Mouse (Mus musculus) forebrain, embryonic 13.5 days (tissue): ENCODE measurements at regions not wholly inside any gene's neighbourhood (a gene's known extent, or its start where the extent isn't known, plus 50 kb on each side); places are given as distances from the start of the nearest gene placed in this dataset.

Experiments used
- ATAC-seq: fragments of 200-750 bp; cut with Nextera tagmentation; 2 replicates; pipeline ENCODE4 v1.8.0; 2017
- H3K27ac ChIP-seq: fragments of 300-500 bp; sonication (generic); 2 replicates; pipeline ENCODE4 v1.5.1; 2015; ENCODE audit warnings: inconsistent platforms, mild to moderate bottlenecking, moderate library complexity
- H3K27me3 ChIP-seq: fragments of 300-500 bp; sonication (generic); 2 replicates; pipeline ENCODE4 v1.6.1; 2015; ENCODE audit warnings: mild to moderate bottlenecking, inconsistent platforms
- H3K36me3 ChIP-seq: fragments of 300-500 bp; sonication (generic); 2 replicates; pipeline ENCODE4 v1.6.1; 2015; ENCODE audit warnings: mild to moderate bottlenecking, inconsistent platforms; ENCODE audit not compliant: poor library complexity, severe bottlenecking
- H3K4me1 ChIP-seq: fragments of 300-500 bp; sonication (generic); 2 replicates; pipeline ENCODE4 v1.6.1; 2015; ENCODE audit warnings: inconsistent platforms
- H3K4me2 ChIP-seq: fragments of 300-500 bp; sonication (generic); 2 replicates; pipeline ENCODE4 v1.6.1; 2015; ENCODE audit warnings: inconsistent platforms, mild to moderate bottlenecking, moderate library complexity
- H3K4me3 ChIP-seq: fragments of 300-500 bp; sonication (generic); 2 replicates; pipeline ENCODE4 v1.5.1; 2015; ENCODE audit warnings: mild to moderate bottlenecking, inconsistent platforms
- H3K9ac ChIP-seq: fragments of 300-500 bp; sonication (generic); 2 replicates; pipeline ENCODE4 v1.6.1; 2015; ENCODE audit warnings: mild to moderate bottlenecking, inconsistent platforms
- H3K9me3 ChIP-seq: fragments of 300-500 bp; sonication (generic); replicated peaks from 2 replicates; pipeline ENCODE4 v1.6.1; 2016; ENCODE audit warnings: inconsistent platforms
- WGBS: fragments of 180-500 bp; shearing (Covaris S2); methylation state at CpG from one replicate; pipeline ENCODE4 v1.1.7; 2015; 5-methylcytosine and 5-hydroxymethylcytosine counted together

GRCm38 (mm10) chr2:47750997-47751623 is 1062.8 kb upstream of the Acvr2a start:
- Histone ChIP-seq H3K9me3 (no peaks in the 10 kb centered on the region), H3K4me1 (no peaks in the 10 kb centered on the region), H3K9ac (no peak overlapping the region), H3K4me2 (no peak overlapping the region), H3K27ac (no peak overlapping the region), H3K4me3 (no peak overlapping the region), H3K27me3 (no peaks in the 10 kb centered on the region), H3K36me3 (no peaks in the 10 kb centered on the region)
- ATAC-seq, result no peak
- WGBS, result 84% methylated on average over 4 of the region's 4 CpGs

DNA sequence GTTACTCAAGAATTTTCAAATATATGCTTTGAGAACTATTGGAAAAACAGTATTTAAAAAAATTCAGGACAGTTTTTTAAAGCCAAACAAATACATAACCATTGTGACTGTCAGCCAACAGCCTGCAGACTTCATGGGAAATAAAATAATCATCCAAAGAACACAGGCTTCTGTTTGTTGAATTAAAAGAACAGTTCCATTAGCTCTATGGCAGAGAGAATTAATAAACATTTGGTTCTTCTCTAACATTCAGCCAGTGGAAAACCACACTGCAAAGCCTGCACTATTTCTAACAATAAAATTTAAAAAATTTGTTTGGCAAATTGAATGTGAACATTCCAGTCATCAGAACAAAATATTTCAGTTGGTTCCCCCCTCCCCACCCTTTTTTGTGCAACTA is 1058.2 kb upstream of the Acvr2a start:
- Histone ChIP-seq H3K27me3 (no peaks in the 10 kb centered on the region), H3K9me3 (no peaks in the 10 kb centered on the region)
- ATAC-seq, result no peak

GRCm38 (mm10) chr2:47756248-47756647 is 1057.7 kb upstream of the Acvr2a start:
- Histone ChIP-seq H3K4me1 (no peaks in the 10 kb centered on the region), H3K27ac (no peak overlapping the region), H3K4me2 (no peak overlapping the region), H3K36me3 (no peaks in the 10 kb centered on the region), H3K27me3 (no peaks in the 10 kb centered on the region), H3K9me3 (no peaks in the 10 kb centered on the region), H3K4me3 (no peak overlapping the region), H3K9ac (no peak overlapping the region)
- 64% methylated on average over 4 of the region's 4 CpGs for WGBS
- no peak for ATAC-seq

More for the DNA sequence above, 1058.2 kb upstream of the Acvr2a start:
- no peaks in the 10 kb centered on the region for H3K4me1 ChIP-seq
- no peak overlapping the region for H3K27ac ChIP-seq
- no peak overlapping the region for H3K9ac ChIP-seq
- no peak overlapping the region for H3K4me3 ChIP-seq
- no peaks in the 10 kb centered on the region for H3K36me3 ChIP-seq
- no peak overlapping the region for H3K4me2 ChIP-seq

GRCm38 (mm10) chr2:47775766-47776165 is 1038.1 kb upstream of the Acvr2a start:
- 50% methylated on average over 1 of the region's 1 CpGs for WGBS
- Histone ChIP-seq H3K27me3 (no peaks in the 10 kb centered on the region), H3K4me2 (no peak overlapping the region)

GRCm38 (mm10) chr2:47776965-47777364 is 1036.9 kb upstream of the Acvr2a start:
- Histone ChIP-seq H3K9me3 (no peaks in the 10 kb centered on the region), H3K4me1 (no peaks in the 10 kb centered on the region), H3K27ac (no peak overlapping the region), H3K27me3 (no peaks in the 10 kb centered on the region), H3K9ac (no peak overlapping the region), H3K36me3 (no peaks in the 10 kb centered on the region), H3K4me2 (no peak overlapping the region), H3K4me3 (no peak overlapping the region)
- ATAC-seq, result no peak
- WGBS, result 92% methylated on average over 1 of the region's 1 CpGs

More at GRCm38 (mm10) chr2:47775766-47776165, 1038.1 kb upstream of the Acvr2a start:
- Histone ChIP-seq H3K36me3 (no peaks in the 10 kb centered on the region), H3K27ac (no peak overlapping the region), H3K9me3 (no peaks in the 10 kb centered on the region), H3K4me1 (no peaks in the 10 kb centered on the region), H3K4me3 (no peak overlapping the region), H3K9ac (no peak overlapping the region)
- no peak for ATAC-seq

- WGBS, result 7% methylated on average over 3 of the region's 3 CpGs
- no peak overlapping the region for H3K9ac ChIP-seq
- no peaks in the 10 kb centered on the region for H3K36me3 ChIP-seq
- no peaks in the 10 kb centered on the region for H3K9me3 ChIP-seq
- H3K27me3 ChIP-seq, result no peaks in the 10 kb centered on the region
- no peak overlapping the region for H3K4me3 ChIP-seq
- no peaks in the 10 kb centered on the region for H3K4me1 ChIP-seq
- H3K27ac ChIP-seq, result no peak overlapping the region
- no peak; the same call in 1 of the 2 replicates for ATAC-seq
- no peak overlapping the region for H3K4me2 ChIP-seq
These were observed 1028.1 kb upstream of the Acvr2a start for GRCm38 (mm10) chr2:47785848-47786247.

DNA sequence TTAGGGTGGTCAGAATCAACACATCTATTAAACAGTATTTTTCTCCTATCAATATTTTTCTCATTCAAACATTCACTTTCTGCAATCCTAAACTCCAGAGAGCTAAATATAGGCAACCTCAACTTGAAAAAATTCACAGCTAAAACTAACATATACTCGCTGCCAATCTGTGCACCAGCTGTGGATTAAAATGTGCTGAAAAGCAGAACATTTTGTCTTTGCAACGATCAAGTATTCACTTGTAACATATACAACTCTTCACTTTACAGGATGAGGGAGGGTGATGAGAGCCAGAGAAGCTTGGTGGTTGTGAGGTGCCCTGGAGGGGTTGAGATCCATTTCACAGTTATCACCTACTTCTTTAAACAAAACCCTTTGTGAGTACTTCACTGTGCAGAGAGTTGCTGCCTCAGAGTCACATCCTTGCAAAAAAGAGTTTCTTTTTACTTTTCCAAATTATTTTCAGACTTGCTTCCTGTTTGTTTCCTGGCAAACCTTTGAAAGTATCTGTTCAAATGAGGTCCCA is 991.1 kb upstream of the Acvr2a start:
- no peak for ATAC-seq
- 77% methylated on average over 2 of the region's 2 CpGs for WGBS
- Histone ChIP-seq H3K27ac (no peak overlapping the region), H3K9me3 (no peaks in the 10 kb centered on the region), H3K4me3 (no peak overlapping the region), H3K36me3 (no peaks in the 10 kb centered on the region), H3K4me1 (no peaks in the 10 kb centered on the region), H3K9ac (no peak overlapping the region), H3K27me3 (no peaks in the 10 kb centered on the region), H3K4me2 (no peak overlapping the region)

GRCm38 (mm10) chr2:47832493-47832892 is 981.4 kb upstream of the Acvr2a start:
- no peaks in the 10 kb centered on the region for H3K9me3 ChIP-seq
- H3K36me3 ChIP-seq, result no peaks in the 10 kb centered on the region
- no peaks in the 10 kb centered on the region for H3K4me1 ChIP-seq
- no peak overlapping the region for H3K9ac ChIP-seq
- peaks cover 11% of the 10 kb centered on the region for H3K27me3 ChIP-seq
- H3K4me2 ChIP-seq, result no peak overlapping the region
- H3K27ac ChIP-seq, result no peak overlapping the region
- H3K4me3 ChIP-seq, result no peak overlapping the region
- WGBS, result 90% methylated on average over 1 of the region's 1 CpGs
- ATAC-seq, result peak; percentile 60; the same call in 1 of the 2 replicates

GRCm38 (mm10) chr2:47833517-47833916 is 980.4 kb upstream of the Acvr2a start:
- H3K36me3 ChIP-seq, result no peaks in the 10 kb centered on the region
- no peaks in the 10 kb centered on the region for H3K4me1 ChIP-seq
- no peak overlapping the region for H3K4me2 ChIP-seq
- H3K4me3 ChIP-seq, result no peak overlapping the region
- no peak overlapping the region for H3K9ac ChIP-seq
- H3K9me3 ChIP-seq, result no peaks in the 10 kb centered on the region
- ATAC-seq, result no peak
- peaks cover 15% of the 10 kb centered on the region for H3K27me3 ChIP-seq
- WGBS, result 80% methylated on average over 1 of the region's 1 CpGs
- H3K27ac ChIP-seq, result no peak overlapping the region

- Histone ChIP-seq H3K9me3 (no peaks in the 10 kb centered on the region), H3K4me2 (no peak overlapping the region)
- 34% methylated on average over 5 of the region's 5 CpGs for WGBS
These were observed 979.7 kb upstream of the Acvr2a start for GRCm38 (mm10) chr2:47834055-47834799.

GRCm38 (mm10) chr2:47857229-47857628 is 956.7 kb upstream of the Acvr2a start:
- H3K4me1 ChIP-seq, result no peaks in the 10 kb centered on the region
- WGBS, result 77% methylated on average over 3 of the region's 3 CpGs
- no peak overlapping the region for H3K4me3 ChIP-seq
- H3K36me3 ChIP-seq, result no peaks in the 10 kb centered on the region
- H3K27me3 ChIP-seq, result no peaks in the 10 kb centered on the region
- H3K27ac ChIP-seq, result no peak overlapping the region
- H3K4me2 ChIP-seq, result no peak overlapping the region
- peak; percentile 53; the same call in 1 of the 2 replicates for ATAC-seq
- no peaks in the 10 kb centered on the region for H3K9me3 ChIP-seq
- H3K9ac ChIP-seq, result no peak overlapping the region

More at GRCm38 (mm10) chr2:47834055-47834799, 979.7 kb upstream of the Acvr2a start:
- H3K27me3 ChIP-seq, result peaks cover 15% of the 10 kb centered on the region
- ATAC-seq, result peak; percentile 90
- no peaks in the 10 kb centered on the region for H3K4me1 ChIP-seq
- no peak overlapping the region for H3K9ac ChIP-seq
- no peak overlapping the region for H3K27ac ChIP-seq
- no peak overlapping the region for H3K4me3 ChIP-seq
- H3K36me3 ChIP-seq, result no peaks in the 10 kb centered on the region

DNA sequence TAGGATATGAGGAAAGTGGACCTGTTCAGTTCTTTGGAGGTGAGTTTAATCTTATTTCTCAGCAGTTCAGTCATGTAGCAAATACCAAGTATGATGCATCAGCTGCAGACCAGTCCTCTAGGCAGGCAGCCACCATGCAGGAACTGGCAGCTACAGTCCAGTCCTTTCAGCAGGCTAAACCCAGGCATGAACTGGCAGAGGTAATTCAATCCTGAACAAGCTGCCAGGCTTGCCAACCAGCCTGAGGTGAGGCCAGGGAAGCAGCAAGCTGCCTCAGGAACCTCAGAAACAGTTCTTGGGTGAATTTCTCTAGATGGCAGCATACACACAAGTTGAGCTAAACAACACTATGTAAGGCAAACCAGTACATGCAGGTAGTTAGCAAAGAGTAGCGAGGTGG is 951.5 kb upstream of the Acvr2a start:
- no peaks in the 10 kb centered on the region for H3K36me3 ChIP-seq
- no peak overlapping the region for H3K9ac ChIP-seq
- 91% methylated on average over 1 of the region's 1 CpGs for WGBS
- no peak overlapping the region for H3K27ac ChIP-seq
- H3K4me3 ChIP-seq, result no peak overlapping the region
- H3K9me3 ChIP-seq, result no peaks in the 10 kb centered on the region
- H3K4me2 ChIP-seq, result no peak overlapping the region
- H3K4me1 ChIP-seq, result no peaks in the 10 kb centered on the region
- no peak for ATAC-seq
- no peaks in the 10 kb centered on the region for H3K27me3 ChIP-seq
